Mouse (Mus musculus) embryonic facial prominence, embryonic 13.5 days (tissue): Measurements from ENCODE around the gene Meis2. TPM values are rescaled to one million over a fixed set of nuclear protein-coding genes. Genes with fewer than 3 reads are reported as not detected.

ENCODE experiments used
- ATAC-seq: fragments of 200-750 bp; cut with Nextera tagmentation; 2 replicates; pipeline ENCODE4 v1.8.0; 2017; ENCODE audit warnings: low read depth; ENCODE audit not compliant: insufficient number of reproducible peaks, insufficient read depth, low FRiP score, low TSS enrichment
- H3K27ac ChIP-seq: fragments of 300-500 bp; sonication (generic); 2 replicates; pipeline ENCODE4 v1.5.1; 2015; ENCODE audit warnings: moderate library complexity, mild to moderate bottlenecking, inconsistent platforms
- H3K27me3 ChIP-seq: fragments of 300-500 bp; sonication (generic); 2 replicates; pipeline ENCODE4 v1.6.1; 2015; ENCODE audit warnings: mild to moderate bottlenecking, inconsistent platforms
- H3K36me3 ChIP-seq: fragments of 300-500 bp; sonication (generic); 2 replicates; pipeline ENCODE4 v1.6.1; 2015; ENCODE audit warnings: mild to moderate bottlenecking, inconsistent platforms
- H3K4me1 ChIP-seq: fragments of 300-500 bp; sonication (generic); 2 replicates; pipeline ENCODE4 v1.6.1; 2015; ENCODE audit warnings: inconsistent platforms
- H3K4me2 ChIP-seq: fragments of 300-500 bp; sonication (generic); 2 replicates; pipeline ENCODE4 v1.6.1; 2015; ENCODE audit warnings: moderate library complexity, mild to moderate bottlenecking, inconsistent platforms
- H3K4me3 ChIP-seq: fragments of 300-500 bp; sonication (generic); 2 replicates; pipeline ENCODE4 v1.5.1; 2015; ENCODE audit warnings: mild to moderate bottlenecking, inconsistent platforms
- H3K9ac ChIP-seq: fragments of 300-500 bp; sonication (generic); 2 replicates; pipeline ENCODE4 v1.6.1; 2015; ENCODE audit warnings: mild to moderate bottlenecking, inconsistent platforms
- H3K9me3 ChIP-seq: fragments of 300-500 bp; sonication (generic); 2 replicates; pipeline ENCODE4 v1.6.1; 2016; ENCODE audit warnings: inconsistent platforms
- WGBS: fragments of 180-500 bp; shearing (Covaris S2); methylation state at CpG from one replicate; pipeline ENCODE4 v1.1.7; 2015; ENCODE audit warnings: mixed read lengths; 5-methylcytosine and 5-hydroxymethylcytosine counted together
- polyA plus RNA-seq: library from polyadenylated mRNA; unstranded; fragments of >200 nt; fragmentation: Nextera tagmentation; extraction: Ambion mirVana; gene quantifications from 2 replicates; pipeline ENCODE4 v1.2.1, GENCODE M21; 2015

Gene Meis2
- polyA plus RNA-seq, 1 experiment from 2014 or later = 43.1 TPM

DNA sequence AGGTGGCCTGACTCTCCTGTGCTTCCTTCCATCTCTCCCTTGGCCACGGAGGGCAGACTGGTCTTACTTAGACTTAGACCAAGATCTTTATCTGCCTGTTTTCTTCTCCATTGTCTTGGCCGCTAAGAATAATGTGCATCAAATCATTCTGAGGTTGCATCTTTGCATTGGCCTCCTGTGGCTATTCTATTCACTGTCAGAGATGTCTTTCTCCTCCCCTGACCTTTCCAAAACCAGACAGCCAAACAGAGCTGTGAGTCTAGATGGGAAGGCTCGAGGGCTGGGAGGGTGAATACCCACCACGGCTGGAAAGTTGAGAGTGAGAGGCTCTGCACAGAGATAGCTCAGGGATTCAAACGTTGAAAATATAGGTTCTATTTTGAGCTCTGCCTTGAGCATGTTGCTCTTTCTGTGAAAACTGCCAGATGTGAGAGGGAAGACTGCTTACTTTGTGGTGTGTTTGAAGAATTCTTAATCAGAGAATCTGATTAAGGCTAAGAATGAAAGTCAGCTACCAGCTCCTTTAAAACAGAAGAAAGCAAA, 102.3 kb downstream of the Meis2 start:
- no peak for ATAC-seq
- Histone ChIP-seq H3K4me2 (no peak overlapping the region), H3K9me3 (no peaks in the 10 kb centered on the region), H3K9ac (no peak overlapping the region), H3K27me3 (peaks cover 5% of the 10 kb centered on the region; the same call in 1 of the 2 replicates), H3K4me3 (no peak overlapping the region), H3K27ac (no peak overlapping the region), H3K4me1 (peaks cover 27% of the 10 kb centered on the region), H3K36me3 (no peaks in the 10 kb centered on the region)
- 29% methylated on average over 5 of the region's 5 CpGs for WGBS

DNA sequence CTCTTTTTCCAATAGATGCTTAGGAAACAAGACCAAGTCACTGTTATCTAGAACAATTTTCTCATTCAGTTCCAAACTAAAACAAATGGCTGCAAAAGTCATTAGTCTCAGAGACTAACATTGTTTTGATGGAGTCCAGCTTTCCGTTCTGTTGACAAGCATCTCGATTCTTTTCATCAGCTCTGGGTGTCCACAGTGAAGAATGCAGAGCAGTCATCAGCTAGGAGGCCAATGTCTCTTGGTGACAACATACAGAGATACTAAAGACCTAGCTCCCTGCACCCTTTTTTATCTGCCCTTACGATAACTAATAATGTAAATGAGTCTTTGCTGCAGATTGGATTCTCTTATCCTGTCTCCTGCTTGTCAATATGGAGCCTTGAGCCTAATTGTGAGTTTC, 102.9 kb downstream of the Meis2 start:
- no peak for ATAC-seq
- Histone ChIP-seq H3K4me1 (peaks cover 27% of the 10 kb centered on the region), H3K9me3 (no peaks in the 10 kb centered on the region), H3K27me3 (peaks cover 5% of the 10 kb centered on the region; the same call in 1 of the 2 replicates), H3K4me3 (no peak overlapping the region), H3K9ac (no peak overlapping the region), H3K4me2 (no peak overlapping the region), H3K36me3 (no peaks in the 10 kb centered on the region), H3K27ac (no peak overlapping the region)
- WGBS = 75% methylated on average over 3 of the region's 3 CpGs

DNA sequence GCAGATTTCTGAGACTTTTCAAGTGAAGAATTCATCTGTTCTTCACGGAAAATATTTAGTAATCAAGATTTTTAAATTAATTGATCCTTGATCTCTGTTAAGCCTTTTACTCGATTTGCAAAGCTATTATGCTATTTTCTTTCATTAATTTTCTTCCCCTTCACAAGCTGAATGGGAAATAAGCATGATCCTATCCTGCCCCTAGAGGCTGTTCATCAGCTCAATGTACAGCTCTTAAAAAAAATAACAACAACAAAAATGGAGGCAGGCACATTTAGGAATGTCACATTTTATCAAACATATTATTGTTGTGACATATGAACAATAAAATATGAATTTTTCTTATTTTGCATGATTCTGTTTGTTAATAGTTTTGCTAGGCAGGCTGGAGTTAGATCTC, 103.5 kb downstream of the Meis2 start:
- Histone ChIP-seq H3K4me1 (peaks cover 27% of the 10 kb centered on the region), H3K9me3 (no peaks in the 10 kb centered on the region), H3K27ac (no peak overlapping the region), H3K27me3 (peaks cover 5% of the 10 kb centered on the region; the same call in 1 of the 2 replicates), H3K4me3 (no peak overlapping the region), H3K9ac (no peak overlapping the region), H3K4me2 (no peak overlapping the region), H3K36me3 (no peaks in the 10 kb centered on the region)
- 55% methylated on average over 2 of the region's 2 CpGs for WGBS
- ATAC-seq = no peak

DNA sequence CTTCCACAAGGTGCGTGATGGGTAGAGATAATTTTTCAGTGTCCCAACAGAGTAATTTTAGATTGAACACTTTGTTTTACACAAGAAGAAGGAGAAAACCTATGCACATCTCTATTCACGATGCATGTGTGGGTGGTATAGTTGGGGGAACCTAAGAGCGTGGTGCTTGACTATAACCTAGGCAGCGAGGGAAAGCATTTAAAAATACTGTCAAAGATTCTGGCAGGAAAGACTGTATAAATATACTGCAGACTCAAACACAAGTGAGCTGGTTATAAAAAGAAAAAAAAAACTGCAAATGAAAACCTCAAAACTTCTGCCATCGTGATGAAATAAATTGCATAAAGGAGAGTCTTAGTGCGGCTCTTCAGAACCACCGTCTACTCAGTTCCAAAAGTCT, 105.0 kb downstream of the Meis2 start:
- ATAC-seq = no peak
- Histone ChIP-seq H3K4me2 (no peak overlapping the region), H3K27ac (no peak overlapping the region), H3K9me3 (no peaks in the 10 kb centered on the region), H3K4me3 (no peak overlapping the region), H3K9ac (no peak overlapping the region), H3K4me1 (peaks cover 27% of the 10 kb centered on the region), H3K36me3 (no peaks in the 10 kb centered on the region), H3K27me3 (peaks cover 5% of the 10 kb centered on the region; the same call in 1 of the 2 replicates)
- WGBS = 71% methylated on average over 7 of the region's 7 CpGs

DNA sequence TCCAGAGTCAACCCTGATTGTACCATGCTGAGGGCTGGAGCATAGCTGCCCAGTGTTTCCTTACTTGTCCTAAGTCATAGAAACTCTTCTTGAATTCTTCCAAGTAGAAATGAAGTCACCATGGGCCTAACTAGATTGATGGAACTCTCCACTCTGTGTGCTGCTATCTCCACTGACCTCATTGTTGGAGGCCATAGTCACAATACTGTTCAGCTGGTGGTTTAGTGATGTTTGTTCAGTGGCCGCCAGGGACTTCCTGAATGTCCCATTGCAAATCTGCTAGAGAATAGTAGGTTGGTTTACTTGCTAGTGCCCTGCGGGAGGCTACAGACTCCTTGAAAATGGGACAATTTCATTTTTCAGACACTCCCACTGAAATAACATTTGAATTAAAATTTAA, 108.9 kb downstream of the Meis2 start:
- Histone ChIP-seq H3K9ac (no peak overlapping the region), H3K4me2 (no peak overlapping the region), H3K27me3 (peaks cover 5% of the 10 kb centered on the region), H3K36me3 (no peaks in the 10 kb centered on the region), H3K4me3 (no peak overlapping the region), H3K9me3 (no peaks in the 10 kb centered on the region), H3K27ac (no peak overlapping the region), H3K4me1 (peaks cover 14% of the 10 kb centered on the region; the same call in 1 of the 2 replicates)
- 83% methylated on average over 2 of the region's 2 CpGs for WGBS
- no peak for ATAC-seq

DNA sequence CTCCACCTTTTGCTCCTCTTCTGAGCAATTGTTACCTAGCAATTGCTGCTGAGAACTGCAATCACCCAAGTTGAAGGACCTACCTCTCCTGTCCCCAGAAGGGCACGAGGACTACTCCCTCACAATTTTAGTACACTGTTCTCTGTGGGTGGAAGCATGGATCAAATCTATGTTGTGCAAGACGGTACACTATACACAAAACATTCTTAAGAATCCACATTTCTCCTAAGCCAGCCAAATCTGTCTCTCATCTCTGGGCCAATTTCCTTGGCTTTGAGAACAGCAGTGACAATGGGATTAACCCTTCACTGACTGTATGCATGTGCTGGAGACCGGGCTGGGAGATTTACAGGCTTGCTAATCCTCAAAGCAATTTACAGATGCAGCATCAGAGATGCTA, 115.0 kb downstream of the Meis2 start:
- H3K27ac ChIP-seq = no peak overlapping the region
- 39% methylated on average over 3 of the region's 3 CpGs for WGBS
- no peaks in the 10 kb centered on the region for H3K36me3 ChIP-seq
- no peak overlapping the region for H3K4me2 ChIP-seq
- H3K4me3 ChIP-seq = no peak overlapping the region
- ATAC-seq = no peak
- no peaks in the 10 kb centered on the region; the same call in 1 of the 2 replicates for H3K27me3 ChIP-seq
- H3K4me1 ChIP-seq = peaks cover 26% of the 10 kb centered on the region; the same call in 1 of the 2 replicates
- no peak overlapping the region for H3K9ac ChIP-seq
- no peaks in the 10 kb centered on the region for H3K9me3 ChIP-seq

DNA sequence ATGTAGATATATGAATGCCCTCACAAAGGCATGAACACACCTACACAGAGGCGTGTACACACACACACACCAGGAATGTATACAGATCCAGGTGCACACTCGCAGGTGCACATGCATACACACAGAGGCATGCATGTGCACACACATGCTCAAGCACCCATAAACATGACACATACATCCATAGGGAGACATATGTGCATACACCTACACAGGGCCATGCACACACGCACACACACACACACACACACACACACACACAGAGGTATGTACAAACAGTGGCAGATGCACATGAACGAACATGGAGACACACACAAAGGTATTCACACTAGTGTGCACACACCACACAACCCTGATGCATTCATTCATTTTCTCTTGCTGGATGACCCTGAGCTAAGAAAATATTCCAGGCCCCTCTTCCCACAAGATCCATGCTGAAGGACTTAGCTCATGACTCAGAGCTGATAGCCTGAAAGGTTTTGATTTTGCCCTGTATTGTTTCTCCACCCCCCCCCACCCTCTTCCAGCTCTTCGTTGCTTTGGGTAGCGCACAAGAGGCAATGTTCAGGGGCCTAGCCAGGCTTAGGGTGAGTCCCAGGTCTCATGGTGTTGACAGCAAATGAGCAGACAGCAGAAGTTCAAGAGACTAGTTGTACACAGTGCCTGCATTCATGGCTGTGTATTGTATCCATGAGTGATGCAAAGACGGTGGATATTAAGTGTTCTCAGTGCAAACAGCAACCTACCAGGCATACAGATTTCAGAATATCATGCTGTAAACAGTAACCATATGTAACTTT, 116.8 kb downstream of the Meis2 start:
- WGBS = 81% methylated on average over 7 of the region's 7 CpGs
- no peak overlapping the region for H3K27ac ChIP-seq
- no peaks in the 10 kb centered on the region for H3K36me3 ChIP-seq
- no peak overlapping the region for H3K4me2 ChIP-seq
- no peak overlapping the region for H3K9ac ChIP-seq
- no peaks in the 10 kb centered on the region for H3K27me3 ChIP-seq
- no peak overlapping the region for H3K4me3 ChIP-seq
- no peaks in the 10 kb centered on the region for H3K9me3 ChIP-seq
- H3K4me1 ChIP-seq = peaks cover 26% of the 10 kb centered on the region; the same call in 1 of the 2 replicates
- ATAC-seq = no peak

DNA sequence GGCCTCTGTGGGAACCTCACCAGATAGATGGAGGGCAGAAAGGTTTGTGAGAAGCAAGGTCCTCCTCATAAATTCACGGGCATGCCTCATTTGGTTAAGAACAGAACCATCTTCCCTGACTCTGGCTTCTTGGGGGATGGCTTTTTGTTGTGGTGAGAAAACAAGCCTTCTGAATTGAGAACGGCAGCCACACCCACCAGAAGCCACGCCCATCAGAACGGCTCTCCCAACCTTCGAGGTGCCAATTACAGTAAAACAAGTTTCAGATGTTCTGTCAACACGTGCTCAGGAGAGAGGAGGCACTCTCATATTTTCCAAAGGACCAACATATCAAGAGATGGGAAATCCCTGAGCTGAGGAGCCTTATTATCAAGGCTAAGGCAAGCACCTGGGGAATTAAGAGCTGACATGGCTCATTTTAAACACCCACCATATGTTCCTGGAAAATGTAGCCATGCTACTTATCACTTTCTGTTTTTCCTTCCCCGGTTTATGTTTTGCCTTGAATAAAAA, 117.9 kb downstream of the Meis2 start:
- no peak overlapping the region for H3K4me3 ChIP-seq
- no peak overlapping the region for H3K9ac ChIP-seq
- 12% methylated on average over 7 of the region's 7 CpGs for WGBS
- H3K9me3 ChIP-seq = no peaks in the 10 kb centered on the region
- no peak overlapping the region for H3K27ac ChIP-seq
- H3K36me3 ChIP-seq = no peaks in the 10 kb centered on the region
- no peaks in the 10 kb centered on the region for H3K27me3 ChIP-seq
- peak overlapping the region; percentile 20 for H3K4me2 ChIP-seq
- ATAC-seq = no peak
- peaks cover 26% of the 10 kb centered on the region; the same call in 1 of the 2 replicates for H3K4me1 ChIP-seq

DNA sequence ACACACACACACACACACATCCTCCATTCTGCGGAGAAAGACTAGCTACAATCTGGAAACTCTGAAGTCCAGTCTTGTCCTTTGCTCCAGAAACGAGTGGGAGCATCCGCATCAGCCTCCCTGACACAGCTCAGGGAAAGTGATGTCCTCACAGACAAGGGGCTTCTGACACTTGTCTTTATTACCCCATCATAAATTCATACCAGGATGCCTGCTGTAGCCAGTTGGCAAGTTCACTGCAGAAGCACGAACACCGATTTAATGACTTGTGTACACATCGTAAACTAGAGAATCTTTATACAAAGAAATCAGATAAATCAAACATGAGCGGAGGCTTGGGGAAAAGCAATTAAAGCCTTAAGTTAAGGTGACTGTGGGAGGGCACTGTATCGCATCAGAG, 122.6 kb downstream of the Meis2 start:
- Histone ChIP-seq H3K9me3 (no peaks in the 10 kb centered on the region), H3K27ac (no peak overlapping the region), H3K9ac (no peak overlapping the region), H3K27me3 (no peaks in the 10 kb centered on the region), H3K36me3 (0 out of 2 replicates have a peak, but pooled peaks cover 6% of the 10 kb centered on the region), H3K4me1 (peaks cover 8% of the 10 kb centered on the region; the same call in 1 of the 2 replicates), H3K4me3 (no peak overlapping the region), H3K4me2 (no peak overlapping the region)
- WGBS = 84% methylated on average over 8 of the region's 8 CpGs
- ATAC-seq = no peak

DNA sequence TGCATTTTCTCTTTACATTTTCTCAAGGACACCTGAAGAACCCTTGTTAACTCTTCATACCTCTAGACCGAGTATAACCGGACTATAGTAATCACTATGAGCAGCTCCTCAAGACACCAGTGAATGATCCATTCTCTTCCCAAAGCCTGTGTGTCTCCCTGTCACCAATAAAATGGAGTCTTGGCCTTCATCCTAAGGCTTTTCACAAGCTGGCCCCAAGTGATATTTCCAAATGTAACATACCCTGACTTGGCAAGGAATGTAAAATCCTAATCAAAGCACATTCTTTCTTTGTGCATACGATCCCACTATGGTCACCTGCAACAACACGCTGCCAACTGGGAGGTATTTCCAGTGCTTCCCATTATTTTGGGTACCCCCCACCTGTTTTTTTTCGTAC, 125.8 kb downstream of the Meis2 start:
- Histone ChIP-seq H3K36me3 (0 out of 2 replicates have a peak, but pooled peaks cover 6% of the 10 kb centered on the region), H3K9me3 (no peaks in the 10 kb centered on the region), H3K4me1 (no peaks in the 10 kb centered on the region), H3K4me2 (no peak overlapping the region), H3K27ac (no peak overlapping the region), H3K27me3 (no peaks in the 10 kb centered on the region), H3K9ac (no peak overlapping the region), H3K4me3 (no peak overlapping the region)
- 91% methylated on average over 5 of the region's 5 CpGs for WGBS
- no peak for ATAC-seq

DNA sequence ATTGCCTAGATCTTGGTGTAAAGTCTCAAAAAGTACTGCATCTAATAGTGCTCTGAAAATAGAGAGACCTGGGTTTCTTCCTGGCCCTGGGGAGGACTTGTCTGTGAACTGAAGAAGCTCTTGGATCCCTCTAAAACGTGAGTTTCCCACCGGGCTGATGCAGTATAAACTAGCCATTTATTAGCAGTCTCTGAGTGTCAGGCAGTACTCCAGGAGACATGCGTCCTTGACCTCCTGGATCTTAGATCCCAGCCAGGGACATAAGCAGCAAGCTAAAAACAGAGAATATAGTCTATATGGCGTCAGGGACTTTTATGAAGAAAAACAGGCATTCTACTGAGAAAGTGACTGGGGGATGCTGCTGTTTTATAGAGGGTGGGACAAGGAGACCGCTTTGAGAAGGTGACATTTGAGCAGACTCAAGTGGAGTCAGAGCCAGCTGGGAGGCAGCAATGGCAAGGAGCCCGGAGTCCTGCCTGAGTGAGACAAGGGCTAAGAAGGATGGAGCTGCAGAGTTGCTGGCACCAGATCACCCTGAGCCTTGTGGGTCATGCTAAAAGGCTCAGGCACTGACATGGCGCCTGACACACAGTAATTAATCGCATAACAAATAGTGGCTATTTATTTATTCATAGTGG, 126.6 kb downstream of the Meis2 start:
- Histone ChIP-seq H3K9ac (no peak overlapping the region), H3K4me2 (no peak overlapping the region), H3K27me3 (no peaks in the 10 kb centered on the region), H3K4me1 (no peaks in the 10 kb centered on the region), H3K27ac (no peak overlapping the region), H3K9me3 (no peaks in the 10 kb centered on the region), H3K4me3 (no peak overlapping the region), H3K36me3 (0 out of 2 replicates have a peak, but pooled peaks cover 6% of the 10 kb centered on the region)
- WGBS = 88% methylated on average over 8 of the region's 8 CpGs
- ATAC-seq = no peak
